Mouse (Mus musculus) spleen, adult 2 months (tissue): Measurements from ENCODE around the gene Nutm2. TPM values are rescaled to one million over a fixed set of nuclear protein-coding genes. Genes with fewer than 3 reads are reported as not detected.
A peak's percentile ranks its signal among the peaks of the same experiment; 100 is the strongest.

ENCODE experiments used
- DNase-seq, 2 experiments: peaks; one replicate each; pipeline versions ENCODE4 v3.0.0 to v3.0.0-alpha.2; 2012 to 2021; ENCODE audit warnings: low spot score in 2 of 2, low read depth in 1 of 2
- H3K27ac ChIP-seq: fragments of 200-500 bp; 2 replicates; pipeline ENCODE4 v1.5.1; 2012; ENCODE audit warnings: low read length, inconsistent platforms; ENCODE audit not compliant: insufficient read depth
- H3K27me3 ChIP-seq: fragments of 200-500 bp; 2 replicates; pipeline ENCODE4 v1.6.1; 2012; ENCODE audit warnings: mild to moderate bottlenecking, moderate library complexity, low read length, inconsistent platforms; ENCODE audit not compliant: control insufficient read depth, insufficient read depth
- H3K36me3 ChIP-seq: fragments of 200-500 bp; 2 replicates; pipeline ENCODE4 v1.6.1; 2012; ENCODE audit warnings: mild to moderate bottlenecking, low read length, inconsistent platforms; ENCODE audit not compliant: control insufficient read depth, insufficient read depth
- H3K4me1 ChIP-seq: fragments of 200-500 bp; 2 replicates; pipeline ENCODE4 v1.6.1; 2011; ENCODE audit warnings: inconsistent platforms; ENCODE audit not compliant: control insufficient read depth, insufficient read depth, insufficient read length
- H3K4me3 ChIP-seq: fragments of 200-500 bp; 2 replicates; pipeline ENCODE4 v1.5.1; 2011; ENCODE audit warnings: mild to moderate bottlenecking, inconsistent platforms; ENCODE audit not compliant: insufficient read depth, insufficient read length; ENCODE audit errors: extremely low read depth
- CTCF ChIP-seq: fragments of 200-500 bp; IDR thresholded peaks from 2 replicates; pipeline ENCODE4 v1.5.1; 2011; ENCODE audit warnings: mild to moderate bottlenecking, inconsistent platforms; ENCODE audit not compliant: insufficient read depth, insufficient read length, insufficient replicate concordance; ENCODE audit errors: extremely low read depth
- POLR2A ChIP-seq: fragments of 200-500 bp; IDR thresholded peaks from 2 replicates; pipeline ENCODE4 v1.6.1; 2011; ENCODE audit warnings: low read depth, low read length, inconsistent platforms
- WGBS: fragments of 180-500 bp; shearing (Covaris S2); methylation state at CpG from one replicate; pipeline ENCODE4 v1.1.7; 2018; 5-methylcytosine and 5-hydroxymethylcytosine counted together
- polyA plus RNA-seq: library from polyadenylated mRNA; depleted of rRNA; stranded (reverse); fragments of >200 nt; gene quantifications from 2 replicates; pipeline ENCODE4 v1.2.3, GENCODE M21; 2012; rRNA removed

Nutm2 gene
- polyA plus RNA-seq, result not detected in 2 replicates

DNA sequence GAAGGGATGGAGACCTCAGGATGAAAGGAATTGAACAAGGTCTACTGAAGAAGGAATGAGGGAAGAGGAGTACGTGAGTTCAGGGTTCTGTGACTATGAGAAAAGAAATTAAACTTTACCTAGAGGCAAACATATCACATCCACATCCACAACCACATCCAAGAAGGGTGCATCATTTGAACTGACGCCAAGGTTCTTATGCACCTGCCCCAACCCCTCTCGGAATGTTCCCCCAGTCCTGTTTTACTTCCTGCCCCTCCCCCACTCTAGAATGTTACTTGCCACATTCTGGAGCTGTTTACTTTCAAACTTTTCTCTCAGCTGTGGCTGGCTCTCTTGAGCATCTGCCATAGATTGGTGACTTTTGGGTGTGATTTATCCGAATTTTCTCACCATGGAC is at the start of gene Nutm2:
TSS of gene Nutm2 (plus strand) at position 301 of the 400 bp plus-strand sequence.
- Histone ChIP-seq H3K36me3 (no peaks in the 10 kb centered on the region), H3K27me3 (no peaks in the 10 kb centered on the region), H3K27ac (no peak within 1 kb of the TSS), H3K4me1 (no peaks in the 10 kb centered on the region), H3K4me3 (no peak within 1 kb of the TSS)
- no peak for DNase-seq
- 73% methylated on average over 4 of the region's 4 CpGs for WGBS
- TF ChIP-seq CTCF (no peak), POLR2A (no peak)

DNA sequence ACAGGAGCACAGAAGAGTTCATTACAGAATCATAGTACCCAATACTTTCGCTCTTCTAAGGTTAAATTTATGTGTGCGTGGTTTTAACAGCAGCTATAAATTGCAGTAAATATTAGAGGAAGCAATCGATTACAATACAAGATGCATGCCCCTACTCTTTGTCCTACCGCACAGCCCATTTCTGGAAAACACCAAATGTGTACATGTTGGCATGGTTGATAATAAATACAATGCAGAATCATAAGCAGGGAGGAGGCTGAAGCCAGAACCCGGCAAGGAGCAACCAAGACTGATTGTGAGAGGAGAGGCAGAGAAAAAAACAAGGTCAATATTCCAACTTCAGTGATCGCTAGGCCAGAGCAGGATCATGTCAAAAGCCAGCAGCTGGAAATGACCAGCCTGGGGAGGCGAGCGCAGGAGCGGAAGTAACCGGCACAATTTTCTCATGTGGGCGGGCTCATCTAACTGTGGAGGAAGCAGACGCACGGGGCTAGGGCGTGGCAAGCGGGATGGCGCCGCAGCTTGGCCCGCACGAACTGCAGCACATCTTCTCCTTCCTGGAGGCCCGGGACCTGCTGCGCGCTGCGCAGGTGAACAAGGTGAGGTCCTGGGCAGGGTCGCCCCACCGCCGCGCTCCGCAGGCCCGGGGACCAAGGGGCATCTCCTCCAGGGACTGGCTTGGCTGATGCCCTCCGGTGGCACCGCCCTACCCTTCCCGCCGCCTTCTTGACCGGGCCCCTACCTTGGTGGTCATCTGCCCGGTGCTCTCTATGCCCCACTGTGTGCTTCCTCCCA is 49.5 kb upstream of the Nutm2 start, which contains the start of gene Fbxw17:
TSS of gene Fbxw17 (plus strand) at position 476 of the 795 bp plus-strand sequence.
- TF ChIP-seq CTCF (no peak), POLR2A (no peak)
- 14% methylated on average over 35 of the region's 35 CpGs for WGBS
- no peaks in the 10 kb centered on the region for H3K27me3 ChIP-seq
- H3K36me3 ChIP-seq, result no peaks in the 10 kb centered on the region
- no peak within 1 kb of the TSS for H3K27ac ChIP-seq
- peaks cover 6% of the 10 kb centered on the region for H3K4me1 ChIP-seq
- peak; percentile 7 to 50 for DNase-seq
- peak within 1 kb of the TSS; percentile 89 for H3K4me3 ChIP-seq

DNA sequence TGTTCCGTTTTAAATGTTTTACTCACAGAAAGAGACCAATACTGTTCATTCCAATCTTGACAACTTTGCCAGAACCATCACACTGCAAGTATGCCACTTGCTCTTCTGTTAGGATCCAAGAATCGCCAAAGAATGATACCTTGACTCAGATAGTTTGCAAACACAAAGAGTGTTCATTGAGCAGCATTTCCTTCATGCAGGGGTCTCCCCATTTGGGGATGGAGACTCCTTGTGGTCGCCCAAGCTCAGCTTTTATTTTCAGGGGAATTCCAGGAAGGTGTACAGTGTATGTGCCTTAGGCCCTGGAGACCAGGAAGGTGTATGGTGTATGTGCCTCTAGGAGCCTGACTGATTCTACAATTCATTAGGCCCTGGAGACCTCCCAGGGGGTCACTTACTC is 48.7 kb upstream of the Nutm2 start:
- Histone ChIP-seq H3K36me3 (no peaks in the 10 kb centered on the region), H3K4me3 (peak overlapping the region; percentile 89; the same call in 1 of the 2 replicates)
- 60% methylated on average over 3 of the region's 3 CpGs for WGBS

DNA sequence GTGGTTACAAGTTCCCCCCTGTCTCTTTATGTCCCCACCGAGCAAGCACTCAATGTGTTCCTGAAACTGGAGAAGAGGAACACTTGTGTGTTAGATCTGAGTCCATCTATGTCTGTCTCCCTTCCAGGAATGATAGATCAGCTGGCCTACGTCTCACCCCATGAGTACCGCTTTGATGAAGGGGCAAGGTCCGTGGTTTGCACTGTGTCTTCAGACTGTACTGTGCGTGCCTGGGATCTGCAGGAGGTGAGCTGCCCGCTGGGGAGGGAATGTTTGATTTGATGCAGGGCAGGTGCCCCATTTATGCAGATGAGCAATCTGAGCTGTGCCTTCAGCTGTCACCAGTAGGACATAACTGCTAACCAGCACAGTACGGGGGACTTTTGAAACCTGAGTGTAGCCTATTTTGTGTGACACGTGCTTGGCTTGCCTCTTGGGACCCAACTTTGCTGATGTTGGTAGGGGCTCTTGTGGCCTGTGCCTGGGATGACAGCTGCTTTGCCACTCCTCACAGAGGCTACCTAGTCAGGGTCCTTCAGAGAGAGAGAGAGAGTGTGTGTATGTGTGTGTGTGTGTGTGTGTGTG is 43.4 kb upstream of the Nutm2 start:
- Histone ChIP-seq H3K36me3 (peaks cover 9% of the 10 kb centered on the region), H3K27me3 (no peaks in the 10 kb centered on the region), H3K4me1 (no peaks in the 10 kb centered on the region), H3K27ac (no peak overlapping the region), H3K4me3 (no peak overlapping the region)
- no peak for DNase-seq
- 94% methylated on average over 8 of the region's 8 CpGs for WGBS
- TF ChIP-seq CTCF (no peak), POLR2A (no peak)

More for the DNA sequence above, 48.7 kb upstream of the Nutm2 start:
- Histone ChIP-seq H3K27me3 (no peaks in the 10 kb centered on the region), H3K27ac (no peak overlapping the region), H3K4me1 (peaks cover 6% of the 10 kb centered on the region)
- DNase-seq, result no peak
- no peak for TF ChIP-seq POLR2A
- TF ChIP-seq CTCF, result no peak

DNA sequence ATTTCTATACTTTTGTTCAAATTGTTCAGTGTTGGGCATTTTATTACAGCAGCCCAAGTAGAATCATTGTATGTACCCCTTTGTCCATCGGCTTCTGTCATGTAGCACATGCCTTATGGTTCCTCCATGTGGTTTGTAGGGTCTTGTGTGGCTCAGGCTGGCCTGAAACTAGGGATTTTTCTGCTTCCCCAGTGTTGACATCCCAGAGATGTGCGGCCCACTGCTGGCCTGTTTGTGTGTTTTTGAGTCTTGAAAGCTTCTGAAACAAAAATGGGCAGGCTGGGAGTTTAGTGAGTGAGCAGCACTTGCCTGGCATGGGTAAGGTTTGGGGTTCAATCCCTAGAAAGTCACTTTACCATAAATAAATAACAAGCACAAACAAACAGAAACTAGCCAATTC is 42.6 kb upstream of the Nutm2 start:
- no peak overlapping the region for H3K4me3 ChIP-seq
- H3K4me1 ChIP-seq, result no peaks in the 10 kb centered on the region
- peaks cover 10% of the 10 kb centered on the region for H3K36me3 ChIP-seq
- H3K27me3 ChIP-seq, result no peaks in the 10 kb centered on the region
- no peak overlapping the region for H3K27ac ChIP-seq
- 89% methylated on average over 2 of the region's 2 CpGs for WGBS
- no peak for DNase-seq
- TF ChIP-seq CTCF, result no peak
- no peak for TF ChIP-seq POLR2A

DNA sequence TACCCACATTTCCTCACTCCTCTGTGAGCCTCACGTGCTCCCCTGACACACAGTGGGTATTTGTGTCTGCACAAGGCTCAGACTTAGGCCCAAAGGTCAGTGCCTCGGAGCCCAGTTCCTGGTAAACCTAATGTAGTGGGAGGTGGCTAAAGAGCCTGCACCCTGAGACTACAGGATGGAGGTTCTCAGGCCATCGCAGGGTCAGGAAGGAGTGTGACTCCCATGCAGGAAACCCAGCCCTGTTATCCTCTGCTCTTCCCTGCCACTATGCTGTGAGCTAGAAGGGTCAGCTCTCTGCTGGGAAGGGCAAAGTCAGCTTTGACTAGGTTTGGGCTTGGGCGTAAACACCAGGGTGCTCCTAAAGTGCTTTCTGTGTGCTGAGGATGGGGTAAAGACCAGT is 40.4 kb upstream of the Nutm2 start:
- no peak for DNase-seq
- TF ChIP-seq CTCF (no peak), POLR2A (no peak)
- peaks cover 18% of the 10 kb centered on the region for H3K36me3 ChIP-seq

DNA sequence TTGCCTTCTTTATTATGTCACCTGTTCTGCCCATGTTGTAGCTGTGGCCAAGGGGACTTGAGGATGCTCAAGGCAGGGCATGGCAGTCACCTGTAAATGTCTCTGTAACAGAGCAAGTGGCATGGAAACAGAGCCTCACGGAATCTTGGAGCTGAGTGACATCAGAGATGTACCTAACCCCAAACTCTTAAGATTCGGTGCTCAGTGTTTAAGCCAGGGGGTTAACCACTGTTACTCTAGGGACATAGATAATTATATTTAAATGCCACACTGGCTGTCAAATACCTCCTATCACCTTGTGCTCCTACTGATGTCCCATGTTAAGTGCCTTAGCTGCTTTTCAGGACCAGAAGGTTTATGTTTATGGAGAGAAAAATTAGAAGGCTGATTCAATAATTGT is 23.3 kb upstream of the Nutm2 start, which contains the start of gene Gm47429:
TSS of gene Gm47429 (minus strand) at position 101 of the 400 bp plus-strand sequence.
- DNase-seq, result no peak
- no peaks in the 10 kb centered on the region for H3K36me3 ChIP-seq
- WGBS, result 84% methylated on average over 2 of the region's 2 CpGs
- H3K27me3 ChIP-seq, result no peaks in the 10 kb centered on the region
- H3K4me3 ChIP-seq, result no peak within 1 kb of the TSS
- no peaks in the 10 kb centered on the region for H3K4me1 ChIP-seq
- no peak within 1 kb of the TSS for H3K27ac ChIP-seq
- TF ChIP-seq CTCF, result no peak
- TF ChIP-seq POLR2A, result no peak

More for the DNA sequence above, 40.4 kb upstream of the Nutm2 start:
- H3K27me3 ChIP-seq, result no peaks in the 10 kb centered on the region
- no peaks in the 10 kb centered on the region for H3K4me1 ChIP-seq
- 89% methylated on average over 4 of the region's 4 CpGs for WGBS
- H3K27ac ChIP-seq, result no peak overlapping the region
- H3K4me3 ChIP-seq, result no peak overlapping the region
